Mouse (Mus musculus): ENCODE data around the gene Xpo6.

- TF ChIP-seq CTCF (IDR thresholded peaks at IDR 0.05; ENCODE audit: control insufficient read depth, insufficient read depth, insufficient read length) (no peak), USF1 (IDR thresholded peaks at IDR 0.05; ENCODE audit: low read depth) (no peak), MYOG (IDR thresholded peaks at IDR 0.05; ENCODE audit: control insufficient read depth, extremely low read depth, insufficient read length) (no peak), MAX (IDR thresholded peaks at IDR 0.05) (no peak)
These were observed 31.7 kb downstream of the Xpo6 start for GRCm38 (mm10) chr7:126168584-126168983.

Data from C2C12 (cell line).